ENCODE assay signal across 9 mouse cellular contexts in the genomic region with DNA sequence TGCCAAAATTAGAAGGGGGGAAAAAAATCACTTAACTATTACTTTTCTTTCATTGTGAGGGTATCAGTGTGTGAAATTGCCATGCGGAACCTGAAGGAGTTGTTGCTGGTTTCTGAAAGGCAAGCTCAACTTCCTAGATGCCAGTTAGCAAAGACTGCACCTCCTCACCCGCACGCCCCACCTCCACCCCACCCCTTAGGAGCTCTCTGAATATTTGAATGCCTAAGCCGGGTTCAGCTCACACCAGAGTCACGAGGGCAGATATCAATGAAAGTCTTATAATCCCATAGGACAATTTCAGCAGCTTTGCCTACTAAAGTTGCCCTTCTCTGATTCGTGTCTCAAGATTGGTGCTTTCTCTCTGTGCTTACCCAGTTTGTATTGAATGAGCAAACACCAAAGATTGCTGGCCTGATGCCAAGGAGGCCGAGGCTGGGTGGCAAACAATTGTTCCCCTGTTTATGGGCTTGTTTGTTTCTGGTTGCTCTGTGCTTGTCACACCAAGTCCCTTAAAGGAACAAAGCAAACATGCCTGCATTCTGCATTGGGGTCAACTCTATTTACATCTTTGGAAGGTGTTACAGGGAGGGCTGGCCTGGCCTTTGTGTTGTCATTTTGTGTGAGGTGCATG. TPM values are rescaled to one million over a fixed set of nuclear protein-coding genes. Genes with fewer than 3 reads are reported as not detected.
DNase-seq lines count a peak whose midpoint lies in the region; ATAC-seq and TF ChIP-seq lines count a peak whose summit lies in the region.
"Had no signal": no experiment of that assay in that cellular context is flagged by ENCODE, and none has a peak within 500 bp of the region (broad histone marks: within the 10 kb centered on the region; RNA-seq: fewer than 3 reads in every experiment).

No protein-coding gene starts in this region.

- 56% methylated on average over 7 of the region's 7 CpGs for WGBS in kidney, embryonic 14.5 days
- 44% methylated on average over 7 of the region's 7 CpGs for WGBS in heart, postnatal 0 days

- no peaks in the 10 kb centered on the region for H3K27me3 ChIP-seq in kidney, embryonic 14.5 days (ENCODE audit: control insufficient read depth, insufficient read depth, low read length)
- no peaks in the 10 kb centered on the region for H3K27me3 ChIP-seq in heart, postnatal 0 days (ENCODE audit: control insufficient read depth, insufficient read depth, low read length)
- H3K27me3 ChIP-seq: Patski had no signal

- H3K27ac ChIP-seq in kidney, embryonic 14.5 days (ENCODE audit: low read depth, low read length): peak overlapping the region; percentile 53; the same call in 1 of the 2 replicates
- H3K27ac ChIP-seq in heart, postnatal 0 days (ENCODE audit: low read depth): peak overlapping the region; percentile 47; the same call in 1 of the 2 replicates

- no peak for TF ChIP-seq CTCF in heart, postnatal 0 days (IDR thresholded peaks at IDR 0.05; ENCODE audit: low read depth)

- no peak overlapping the region for H3K9ac ChIP-seq in kidney, embryonic 14.5 days (ENCODE audit: low read depth, low read length)
- no peak overlapping the region for H3K9ac ChIP-seq in heart, postnatal 0 days (replicated peaks; ENCODE audit: low read depth, low read length)

- H3K9me3 ChIP-seq in kidney, embryonic 14.5 days (ENCODE audit: control insufficient read depth, low read length): no peaks in the 10 kb centered on the region
- H3K9me3 ChIP-seq in heart, postnatal 0 days (replicated peaks; ENCODE audit: control insufficient read depth, low read length): no peaks in the 10 kb centered on the region

- DNase-seq in kidney, adult 18-20 months: no peak
- peak; percentile 25 for DNase-seq in cerebellum, adult 9-10 months
- no peak for DNase-seq in heart, postnatal 0 days (ENCODE audit: low spot score)
- peak; percentile 73 for DNase-seq in layer of hippocampus, adult 9-11 months
- DNase-seq in lung, postnatal 36 days: peak; percentile 53
- DNase-seq in urinary bladder, adult 18-20 months (ENCODE audit: low spot score in 2 of 2): peak; percentile 43 to 63
- DNase-seq in thymus, postnatal 0 days (ENCODE audit: low spot score): no peak

- H3K4me1 ChIP-seq in kidney, embryonic 14.5 days (ENCODE audit: control insufficient read depth, insufficient read depth, low read length): peaks cover 12% of the 10 kb centered on the region; the same call in 1 of the 2 replicates
- H3K4me1 ChIP-seq in heart, postnatal 0 days (ENCODE audit: control insufficient read depth, insufficient read depth): peaks cover 10% of the 10 kb centered on the region; the same call in 1 of the 2 replicates

- no peak overlapping the region for H3K4me2 ChIP-seq in kidney, embryonic 14.5 days (replicated peaks; ENCODE audit: low read depth, low read length)
- H3K4me2 ChIP-seq in heart, postnatal 0 days (ENCODE audit: low read depth, low read length): no peak overlapping the region; the same call in 1 of the 2 replicates

- TF ChIP-seq EP300 in heart, postnatal 0 days (IDR thresholded peaks at IDR 0.05; ENCODE audit: low read depth): no peak

- ATAC-seq in kidney, embryonic 14.5 days (ENCODE audit: low FRiP score, low TSS enrichment): no peak
- ATAC-seq in heart, postnatal 0 days (ENCODE audit: insufficient read depth, low read depth): no peak
- ATAC-seq: Patski had no signal

- H3K4me3 ChIP-seq in kidney, embryonic 14.5 days (ENCODE audit: low read length): no peak overlapping the region
- no peak overlapping the region for H3K4me3 ChIP-seq in heart, postnatal 0 days (ENCODE audit: low read depth, low read length)

- no peaks in the 10 kb centered on the region for H3K36me3 ChIP-seq in kidney, embryonic 14.5 days (ENCODE audit: control insufficient read depth, insufficient read depth, low read length)
- H3K36me3 ChIP-seq in heart, postnatal 0 days (replicated peaks; ENCODE audit: control insufficient read depth, insufficient read depth, low read length): no peaks in the 10 kb centered on the region

RNA-seq across cellular contexts. Expression of gene Stmnd1, which starts 4.6 kb away (rescaled TPM):
- 0.47 and 0.57 TPM in 2 replicates for polyA plus RNA-seq in kidney, embryonic 14.5 days (2014; fragmentation: Nextera tagmentation; extraction: Ambion mirVana)
- not detected in 2 replicates for total RNA-seq in heart, postnatal 0 days (2014; rRNA removed; ENCODE audit: low replicate concordance)
- 0.52 and 0.69 TPM in 2 replicates for polyA plus RNA-seq in heart, postnatal 0 days (2015; fragmentation: Nextera tagmentation; extraction: Ambion mirVana)
- 0.33 TPM in 2 replicates for polyA plus RNA-seq in thymus, postnatal 0 days (2015; fragmentation: Nextera tagmentation; extraction: Ambion mirVana)
- polyA plus RNA-seq: Patski had no signal

Comparison
In these comparisons a context has a peak if more than half of its experiments do, and no peak if none do; other contexts are left out.
1. DNase-seq: peak in cerebellum, adult 9-10 months (single experiment), layer of hippocampus, adult 9-11 months (single experiment), lung, postnatal 36 days (single experiment) and urinary bladder, adult 18-20 months (2 of 2); none in kidney, adult 18-20 months (single experiment), heart, postnatal 0 days (single experiment) and thymus, postnatal 0 days (single experiment).